8 mouse cellular contexts compared by ENCODE assay signal in the genomic region with DNA sequence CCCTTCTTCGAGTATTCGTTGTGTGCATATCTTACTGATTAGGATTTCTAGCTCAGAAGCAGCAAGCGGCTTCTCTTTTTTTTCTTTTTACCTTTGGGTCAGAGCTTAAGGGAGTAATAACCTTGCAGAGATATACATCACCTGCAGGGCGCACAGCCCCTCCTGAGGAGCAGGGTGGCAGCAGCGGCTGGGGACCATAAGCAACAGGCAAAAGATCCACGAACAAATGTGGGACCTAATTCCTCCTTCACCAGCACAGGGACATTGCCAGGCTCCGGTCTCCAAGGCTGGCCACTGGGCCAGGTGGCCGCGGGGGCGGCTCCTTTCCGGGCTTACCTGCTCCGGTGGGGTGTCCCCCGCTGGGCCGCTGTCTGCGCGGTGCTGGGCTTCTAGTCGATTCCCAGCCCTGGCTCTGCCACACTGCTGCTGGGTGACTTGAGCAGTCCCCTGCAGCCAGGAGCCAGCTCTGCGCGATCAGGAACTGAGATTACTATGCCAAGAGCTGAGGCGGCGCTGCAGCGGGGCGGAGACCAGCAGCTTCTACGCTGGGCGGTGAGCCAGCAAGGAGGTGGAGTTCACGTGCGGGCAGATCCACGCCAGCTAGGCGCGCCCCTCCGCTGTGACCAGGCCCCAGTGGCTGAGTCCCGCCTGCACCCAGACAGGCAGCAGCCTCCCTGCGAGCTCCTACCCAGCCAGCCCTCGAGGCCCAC. TPM values are rescaled to one million over a fixed set of nuclear protein-coding genes. Genes with fewer than 3 reads are reported as not detected.
DNase-seq lines count a peak whose midpoint lies in the region; ATAC-seq lines count a peak whose summit lies in the region.

A gene (minus strand): TSS at position 471 of the 710 bp plus-strand sequence.

- peak within 1 kb of the TSS; percentile 42 for H3K4me3 ChIP-seq in forebrain, embryonic 14.5 days (ENCODE audit: low read depth, low read length)
- peak within 1 kb of the TSS; percentile 46 for H3K4me3 ChIP-seq in liver, embryonic 15.5 days (replicated peaks)
- peak within 1 kb of the TSS; percentile 32 for H3K4me3 ChIP-seq in neural tube, embryonic 11.5 days (ENCODE audit: low read depth, low read length)
- H3K4me3 ChIP-seq in stomach, embryonic 15.5 days (replicated peaks): peak within 1 kb of the TSS; percentile 56

- intact Hi-C loops in heart, postnatal 10 days (cut with DNase I): no loop called here

- 0 out of 2 replicates have a peak, but pooled peaks cover 6% of the 10 kb centered on the region for H3K4me1 ChIP-seq in forebrain, embryonic 14.5 days (ENCODE audit: control insufficient read depth, insufficient read depth, low read length)
- peaks cover 5% of the 10 kb centered on the region; the same call in 1 of the 2 replicates for H3K4me1 ChIP-seq in liver, embryonic 15.5 days (replicated peaks)
- H3K4me1 ChIP-seq in neural tube, embryonic 11.5 days (ENCODE audit: control insufficient read depth, insufficient read depth, low read length): no peaks in the 10 kb centered on the region
- H3K4me1 ChIP-seq in stomach, embryonic 15.5 days: 0 out of 2 replicates have a peak, but pooled peaks cover 4% of the 10 kb centered on the region

- 8% methylated on average over 34 of the region's 34 CpGs for WGBS in forebrain, embryonic 14.5 days
- WGBS in liver, embryonic 15.5 days (ENCODE audit: insufficient replicate concordance): 6% methylated on average over 34 of the region's 34 CpGs
- WGBS in neural tube, embryonic 11.5 days: 8% methylated on average over 34 of the region's 34 CpGs
- WGBS in stomach, embryonic 15.5 days: 6% methylated on average over 34 of the region's 34 CpGs

- H3K4me2 ChIP-seq in forebrain, embryonic 14.5 days (ENCODE audit: low read length): peak within 1 kb of the TSS; percentile 81
- peak within 1 kb of the TSS; percentile 54 for H3K4me2 ChIP-seq in liver, embryonic 15.5 days
- peak within 1 kb of the TSS; percentile 66 for H3K4me2 ChIP-seq in neural tube, embryonic 11.5 days (ENCODE audit: low read depth)
- H3K4me2 ChIP-seq in stomach, embryonic 15.5 days: peak within 1 kb of the TSS; percentile 87

- H3K9ac ChIP-seq in forebrain, embryonic 14.5 days (ENCODE audit: low read length): peak within 1 kb of the TSS; percentile 74
- H3K9ac ChIP-seq in liver, embryonic 15.5 days: no peak within 1 kb of the TSS
- H3K9ac ChIP-seq in neural tube, embryonic 11.5 days (ENCODE audit: low read length): peak within 1 kb of the TSS; percentile 37
- peak within 1 kb of the TSS; percentile 35; the same call in 1 of the 2 replicates for H3K9ac ChIP-seq in stomach, embryonic 15.5 days

- H3K27me3 ChIP-seq in forebrain, embryonic 14.5 days (replicated peaks; ENCODE audit: control insufficient read depth, insufficient read depth, low read length): no peaks in the 10 kb centered on the region
- no peaks in the 10 kb centered on the region for H3K27me3 ChIP-seq in liver, embryonic 15.5 days
- H3K27me3 ChIP-seq in neural tube, embryonic 11.5 days (ENCODE audit: control insufficient read depth, insufficient read depth, low read length): no peaks in the 10 kb centered on the region
- H3K27me3 ChIP-seq in stomach, embryonic 15.5 days (replicated peaks): no peaks in the 10 kb centered on the region; the same call in 1 of the 2 replicates

- peak; percentile 96 for ATAC-seq in forebrain, embryonic 14.5 days
- ATAC-seq in liver, embryonic 15.5 days (ENCODE audit: insufficient read depth): peak; percentile 73
- ATAC-seq in neural tube, embryonic 11.5 days (ENCODE audit: insufficient read depth, low FRiP score, low TSS enrichment): peak; percentile 84
- peak; percentile 94 for ATAC-seq in stomach, embryonic 15.5 days (ENCODE audit: insufficient read depth, low FRiP score, low read depth)

- peak; percentile 62 to 66 for DNase-seq in CD8-positive naive resting alpha-beta T cell, adult 2 months (ENCODE audit: low read depth in 2 of 2, low spot score in 2 of 2)
- DNase-seq in cerebellum, adult 11-12 months: peak; percentile 98
- DNase-seq in forebrain, embryonic 14.5 days (ENCODE audit: low spot score): peak; percentile 91
- DNase-seq in heart, postnatal 10 days: peak; percentile 78 to 83
- peak; percentile 92 to 94 for DNase-seq in kidney, postnatal 36 days
- peak; percentile 78 for DNase-seq in neural tube, embryonic 11.5 days (ENCODE audit: low spot score)

- H3K36me3 ChIP-seq in forebrain, embryonic 14.5 days (ENCODE audit: control insufficient read depth, insufficient read depth, low read length): no peaks in the 10 kb centered on the region
- H3K36me3 ChIP-seq in liver, embryonic 15.5 days (replicated peaks): no peaks in the 10 kb centered on the region
- no peaks in the 10 kb centered on the region for H3K36me3 ChIP-seq in neural tube, embryonic 11.5 days (ENCODE audit: control insufficient read depth, insufficient read depth, low read length)
- H3K36me3 ChIP-seq in stomach, embryonic 15.5 days: no peaks in the 10 kb centered on the region

- H3K9me3 ChIP-seq in forebrain, embryonic 14.5 days (replicated peaks; ENCODE audit: control insufficient read depth, low read length): no peaks in the 10 kb centered on the region
- H3K9me3 ChIP-seq in liver, embryonic 15.5 days (replicated peaks): no peaks in the 10 kb centered on the region
- no peaks in the 10 kb centered on the region for H3K9me3 ChIP-seq in neural tube, embryonic 11.5 days (ENCODE audit: control insufficient read depth, low read length)
- no peaks in the 10 kb centered on the region for H3K9me3 ChIP-seq in stomach, embryonic 15.5 days

- peak within 1 kb of the TSS; percentile 59; the same call in 1 of the 2 replicates for H3K27ac ChIP-seq in forebrain, embryonic 14.5 days (ENCODE audit: low read depth, low read length)
- H3K27ac ChIP-seq in liver, embryonic 15.5 days (replicated peaks): no peak within 1 kb of the TSS
- no peak within 1 kb of the TSS for H3K27ac ChIP-seq in neural tube, embryonic 11.5 days (ENCODE audit: low read depth, low read length)
- H3K27ac ChIP-seq in stomach, embryonic 15.5 days: peak within 1 kb of the TSS; percentile 85

RNA-seq across cellular contexts. Expression of the gene that starts here (rescaled TPM):
- polyA plus RNA-seq in forebrain, embryonic 14.5 days (2014; fragmentation: Nextera tagmentation; extraction: Ambion mirVana): 1.9 and 3.2 TPM in 2 replicates
- total RNA-seq in heart, postnatal 10 days (2021): under 1 TPM; 0.60 to 0.79 TPM
- 0.14 TPM in 2 replicates for polyA plus RNA-seq in liver, embryonic 15.5 days (2015; fragmentation: Nextera tagmentation; extraction: Ambion mirVana)
- 0.23 and 0.25 TPM in 2 replicates for polyA plus RNA-seq in neural tube, embryonic 11.5 days (2014; fragmentation: Nextera tagmentation; extraction: Ambion mirVana)
- polyA plus RNA-seq in stomach, embryonic 15.5 days (2015; fragmentation: Nextera tagmentation; extraction: Ambion mirVana): 5.5 and 6.5 TPM in 2 replicates

Comparison
In these comparisons a context has a peak if more than half of its experiments do, and no peak if none do; other contexts are left out.
1. Peak in DNase-seq in heart, postnatal 10 days; RNA of the gene not detected or under 1 TPM.
2. Peak in ATAC-seq, H3K4me3 ChIP-seq and H3K4me2 ChIP-seq in liver, embryonic 15.5 days; RNA of the gene not detected or under 1 TPM.
3. Peak in DNase-seq, ATAC-seq, H3K4me3 ChIP-seq, H3K9ac ChIP-seq and H3K4me2 ChIP-seq in neural tube, embryonic 11.5 days; RNA of the gene not detected or under 1 TPM.
4. H3K27ac ChIP-seq: peak in forebrain, embryonic 14.5 days (single experiment) and stomach, embryonic 15.5 days (single experiment); none in liver, embryonic 15.5 days (single experiment) and neural tube, embryonic 11.5 days (single experiment).
5. Peak in every context shown above with its lines, with median percentiles within 50 percentile points of each other: DNase-seq, ATAC-seq, H3K4me2 ChIP-seq and H3K4me3 ChIP-seq.